ENCODE assay signal across 8 mouse cellular contexts in genomic region chr19:53901931-53902738, GRCm38 (mm10). TPM values are rescaled to one million over a fixed set of nuclear protein-coding genes. Genes with fewer than 3 reads are reported as not detected.
A peak's percentile ranks its signal among the peaks of the same experiment; 100 is the strongest.
DNase-seq lines count a peak whose midpoint lies in the region; ATAC-seq and TF ChIP-seq lines count a peak whose summit lies in the region.

No protein-coding gene starts in this region.

- DNase-seq in kidney, adult 2 months = no peak
- DNase-seq in kidney, postnatal 14 days = no peak
- DNase-seq in T-cell, adult 2 months (ENCODE audit: low spot score) = peak; percentile 40
- DNase-seq in liver, embryonic 14.5 days (ENCODE audit: low read depth in 3 of 3, low spot score in 3 of 3) = peak in 1 of 3 experiments; percentile 59
- no peak for DNase-seq in gastrocnemius, postnatal 25 days
- DNase-seq in embryo, embryonic 10.5 days (ENCODE audit: low spot score) = no peak

- no peak for TF ChIP-seq CTCF in kidney, adult 2 months (conservative IDR thresholded peaks at IDR 0.05; ENCODE audit: insufficient read depth, insufficient read length, low read depth, low read length)
- TF ChIP-seq CTCF in liver, embryonic 14.5 days (IDR thresholded peaks at IDR 0.05; ENCODE audit: low read depth) = no peak

- peak overlapping the region; percentile 85 for H3K4me2 ChIP-seq in forebrain, embryonic 16.5 days (ENCODE audit: low read length)
- peak overlapping the region; percentile 98 for H3K4me2 ChIP-seq in liver, embryonic 14.5 days (ENCODE audit: low read depth)
- peak overlapping the region; percentile 68 for H3K4me2 ChIP-seq in stomach, embryonic 16.5 days (ENCODE audit: low read depth, low read length)

- H3K4me1 ChIP-seq in kidney, adult 2 months (ENCODE audit: control insufficient read depth, insufficient read depth, low read length) = peaks cover 17% of the 10 kb centered on the region
- H3K4me1 ChIP-seq in forebrain, embryonic 16.5 days (replicated peaks; ENCODE audit: control insufficient read depth, insufficient read depth, low read length) = peaks cover 13% of the 10 kb centered on the region
- peaks cover 22 to 30% of the 10 kb centered on the region in 2 experiments for H3K4me1 ChIP-seq in liver, embryonic 14.5 days (replicated peaks; ENCODE audit: control insufficient read depth in 2 of 2, insufficient read depth in 2 of 2, low read length in 1 of 2)
- H3K4me1 ChIP-seq in stomach, embryonic 16.5 days (ENCODE audit: control insufficient read depth, insufficient read depth, low read length) = peaks cover 22% of the 10 kb centered on the region

- 51% methylated on average over 15 of the region's 15 CpGs for WGBS in kidney, adult 2 months
- 57% methylated on average over 15 of the region's 15 CpGs for WGBS in forebrain, embryonic 16.5 days
- 17% methylated on average over 15 of the region's 15 CpGs for WGBS in liver, embryonic 14.5 days (ENCODE audit: insufficient replicate concordance)
- 35% methylated on average over 15 of the region's 15 CpGs for WGBS in stomach, embryonic 16.5 days

- ATAC-seq in forebrain, embryonic 16.5 days = no peak
- ATAC-seq in liver, embryonic 14.5 days (ENCODE audit: insufficient read depth) = peak; percentile 30
- no peak for ATAC-seq in stomach, embryonic 16.5 days (ENCODE audit: insufficient read depth, low FRiP score)

- no peaks in the 10 kb centered on the region for H3K36me3 ChIP-seq in kidney, adult 2 months (ENCODE audit: control insufficient read depth, insufficient read depth, low read length)
- H3K36me3 ChIP-seq in forebrain, embryonic 16.5 days (ENCODE audit: control insufficient read depth, insufficient read depth) = no peaks in the 10 kb centered on the region
- no peaks in the 10 kb centered on the region for H3K36me3 ChIP-seq in liver, embryonic 14.5 days (replicated peaks; ENCODE audit: control insufficient read depth, insufficient read depth, low read depth)
- H3K36me3 ChIP-seq in stomach, embryonic 16.5 days (ENCODE audit: control insufficient read depth, insufficient read depth, low read length) = no peaks in the 10 kb centered on the region

- no peak for TF ChIP-seq POLR2A in kidney, adult 2 months (IDR thresholded peaks at IDR 0.05; ENCODE audit: low read depth, low read length)

- H3K4me3 ChIP-seq in kidney, adult 2 months (ENCODE audit: insufficient read depth, low read depth, low read length) = peak overlapping the region; percentile 44
- H3K4me3 ChIP-seq in forebrain, embryonic 16.5 days (replicated peaks; ENCODE audit: low read length) = peak overlapping the region; percentile 97
- peak overlapping the region; percentile 53 to 98 for H3K4me3 ChIP-seq in liver, embryonic 14.5 days (ENCODE audit: insufficient read depth in 1 of 2, low read depth in 2 of 2, low read length in 2 of 2)
- H3K4me3 ChIP-seq in stomach, embryonic 16.5 days (replicated peaks; ENCODE audit: low read length) = peak overlapping the region; percentile 95

- H3K9me3 ChIP-seq in forebrain, embryonic 16.5 days (ENCODE audit: control insufficient read depth, low read length) = no peaks in the 10 kb centered on the region
- no peaks in the 10 kb centered on the region for H3K9me3 ChIP-seq in liver, embryonic 14.5 days (ENCODE audit: control insufficient read depth, low read length)
- no peaks in the 10 kb centered on the region for H3K9me3 ChIP-seq in stomach, embryonic 16.5 days (replicated peaks; ENCODE audit: control insufficient read depth, low read length)

- peak overlapping the region; percentile 99 for H3K27ac ChIP-seq in kidney, adult 2 months (ENCODE audit: insufficient read depth, low read depth, low read length)
- H3K27ac ChIP-seq in forebrain, embryonic 16.5 days (ENCODE audit: low read length) = peak overlapping the region; percentile 76
- peak overlapping the region; percentile 93 for H3K27ac ChIP-seq in liver, embryonic 14.5 days
- H3K27ac ChIP-seq in stomach, embryonic 16.5 days (ENCODE audit: low read length) = peak overlapping the region; percentile 97

- peak overlapping the region; percentile 83 for H3K9ac ChIP-seq in forebrain, embryonic 16.5 days (replicated peaks; ENCODE audit: low read depth, low read length)
- H3K9ac ChIP-seq in liver, embryonic 14.5 days (replicated peaks) = peak overlapping the region; percentile 94
- H3K9ac ChIP-seq in stomach, embryonic 16.5 days (ENCODE audit: low read length) = peak overlapping the region; percentile 80

- no peaks in the 10 kb centered on the region for H3K27me3 ChIP-seq in kidney, adult 2 months (replicated peaks; ENCODE audit: control insufficient read depth, insufficient read depth, low read length)
- H3K27me3 ChIP-seq in forebrain, embryonic 16.5 days (replicated peaks; ENCODE audit: control insufficient read depth, insufficient read depth, low read length) = no peaks in the 10 kb centered on the region
- H3K27me3 ChIP-seq in liver, embryonic 14.5 days (ENCODE audit: control insufficient read depth, insufficient read depth, low read length) = no peaks in the 10 kb centered on the region
- no peaks in the 10 kb centered on the region for H3K27me3 ChIP-seq in stomach, embryonic 16.5 days (ENCODE audit: control insufficient read depth, insufficient read depth, low read length)

- TF ChIP-seq EP300 in liver, embryonic 14.5 days (IDR thresholded peaks at IDR 0.05; ENCODE audit: low read depth) = peak; percentile 78

RNA-seq across cellular contexts. Expression of gene Pdcd4, which starts 10.1 kb away (rescaled TPM):
- polyA plus RNA-seq in kidney, adult 2 months (2012; rRNA removed) = 6.4 and 10.3 TPM in 2 replicates
- 76.7 and 90.8 TPM in 2 replicates for polyA plus RNA-seq in forebrain, embryonic 16.5 days (2015; fragmentation: Nextera tagmentation; extraction: Ambion mirVana)
- 3.0 and 6.6 TPM in 2 replicates for polyA plus RNA-seq in liver, embryonic 14.5 days (2012; rRNA removed)
- polyA plus RNA-seq in liver, embryonic 14.5 days (2014; fragmentation: Nextera tagmentation; extraction: Ambion mirVana) = 16.2 and 16.6 TPM in 2 replicates
- polyA plus RNA-seq in stomach, embryonic 16.5 days (2015; fragmentation: Nextera tagmentation; extraction: Ambion mirVana) = 94.1 and 101 TPM in 2 replicates
- total RNA-seq in gastrocnemius, postnatal 25 days (2021) = 10 to 100 TPM; 11.7 to 21.0 TPM

RNA-seq across cellular contexts. Expression of gene Shoc2, which starts 42.0 kb away (rescaled TPM):
- polyA plus RNA-seq in kidney, adult 2 months (2012; rRNA removed) = 16.3 and 19.1 TPM in 2 replicates
- polyA plus RNA-seq in forebrain, embryonic 16.5 days (2015; fragmentation: Nextera tagmentation; extraction: Ambion mirVana) = 58.8 and 65.1 TPM in 2 replicates
- 9.7 and 9.8 TPM in 2 replicates for polyA plus RNA-seq in liver, embryonic 14.5 days (2012; rRNA removed)
- 18.9 and 21.1 TPM in 2 replicates for polyA plus RNA-seq in liver, embryonic 14.5 days (2014; fragmentation: Nextera tagmentation; extraction: Ambion mirVana)
- polyA plus RNA-seq in stomach, embryonic 16.5 days (2015; fragmentation: Nextera tagmentation; extraction: Ambion mirVana) = 51.7 and 53.2 TPM in 2 replicates
- total RNA-seq in gastrocnemius, postnatal 25 days (2021) = 10 to 100 TPM; 20.1 to 21.9 TPM

RNA-seq across cellular contexts. Expression of gene Bbip1, which starts 42.3 kb away (rescaled TPM):
- 9.4 and 12.6 TPM in 2 replicates for polyA plus RNA-seq in kidney, adult 2 months (2012; rRNA removed)
- polyA plus RNA-seq in forebrain, embryonic 16.5 days (2015; fragmentation: Nextera tagmentation; extraction: Ambion mirVana) = 148 and 151 TPM in 2 replicates
- polyA plus RNA-seq in liver, embryonic 14.5 days (2012; rRNA removed) = 14.3 and 26.6 TPM in 2 replicates
- polyA plus RNA-seq in liver, embryonic 14.5 days (2014; fragmentation: Nextera tagmentation; extraction: Ambion mirVana) = 55.2 and 61.2 TPM in 2 replicates
- 64.8 and 69.9 TPM in 2 replicates for polyA plus RNA-seq in stomach, embryonic 16.5 days (2015; fragmentation: Nextera tagmentation; extraction: Ambion mirVana)
- 10 to 100 TPM; 30.7 to 34.1 TPM for total RNA-seq in gastrocnemius, postnatal 25 days (2021)

Comparison
In these comparisons a context has a peak if more than half of its experiments do, and no peak if none do; other contexts are left out.
1. H3K4me3 ChIP-seq: peak in every context shown above with its lines; median percentile 97 in forebrain, embryonic 16.5 days; 95 in stomach, embryonic 16.5 days; 76 in liver, embryonic 14.5 days; 44 in kidney, adult 2 months.